In genomic region chr13:37483010-37483855, GRCm38 (mm10) we compare ENCODE assay signal across 8 mouse cellular contexts.
DNase-seq lines count a peak whose midpoint lies in the region; ATAC-seq lines count a peak whose summit lies in the region.

No protein-coding gene starts in this region.

- H3K36me3 ChIP-seq in intestine, embryonic 14.5 days (ENCODE audit: control insufficient read depth, insufficient read depth, low read length): no peaks in the 10 kb centered on the region
- H3K36me3 ChIP-seq in liver, embryonic 12.5 days: no peaks in the 10 kb centered on the region
- no peaks in the 10 kb centered on the region for H3K36me3 ChIP-seq in midbrain, embryonic 16.5 days (ENCODE audit: control insufficient read depth, insufficient read depth, low read length)

- no peaks in the 10 kb centered on the region for H3K9me3 ChIP-seq in intestine, embryonic 14.5 days (ENCODE audit: control insufficient read depth, low read length)
- H3K9me3 ChIP-seq in liver, embryonic 12.5 days (replicated peaks): no peaks in the 10 kb centered on the region
- H3K9me3 ChIP-seq in midbrain, embryonic 16.5 days (replicated peaks; ENCODE audit: control insufficient read depth, low read length, poor library complexity, severe bottlenecking): no peaks in the 10 kb centered on the region

- no peaks in the 10 kb centered on the region for H3K27me3 ChIP-seq in intestine, embryonic 14.5 days (replicated peaks; ENCODE audit: control insufficient read depth, insufficient read depth, low read length)
- H3K27me3 ChIP-seq in liver, embryonic 12.5 days (replicated peaks): no peaks in the 10 kb centered on the region
- H3K27me3 ChIP-seq in midbrain, embryonic 16.5 days (ENCODE audit: control insufficient read depth, insufficient read depth, low read depth, low read length): no peaks in the 10 kb centered on the region

- H3K4me1 ChIP-seq in intestine, embryonic 14.5 days (replicated peaks; ENCODE audit: control insufficient read depth, insufficient read depth, low read length): peaks cover 13% of the 10 kb centered on the region
- H3K4me1 ChIP-seq in liver, embryonic 12.5 days: peaks cover 7% of the 10 kb centered on the region
- peaks cover 11% of the 10 kb centered on the region for H3K4me1 ChIP-seq in midbrain, embryonic 16.5 days (ENCODE audit: control insufficient read depth, insufficient read depth, low read length)

- peak; percentile 48 to 52 for DNase-seq in layer of hippocampus, adult 8-10 months (ENCODE audit: low spot score in 2 of 2)
- DNase-seq in layer of hippocampus, adult 11-12 months (ENCODE audit: low spot score): no peak
- peak; percentile 41 to 45 for DNase-seq in cerebellum, postnatal 14 days
- DNase-seq in gastrocnemius, postnatal 36 days: peak; percentile 26 to 48
- peak; percentile 76 for DNase-seq in intestine, embryonic 14.5 days (ENCODE audit: low spot score)
- peak; percentile 54 for DNase-seq in thymus, postnatal 4 days

- ATAC-seq in intestine, embryonic 14.5 days (replicated peaks; ENCODE audit: low FRiP score, low TSS enrichment, low read depth): peak; percentile 61; the same call in 1 of the 2 replicates
- peak; percentile 42 for ATAC-seq in liver, embryonic 12.5 days
- ATAC-seq in midbrain, embryonic 16.5 days: peak; percentile 76

- peak overlapping the region; percentile 84 for H3K27ac ChIP-seq in intestine, embryonic 14.5 days (ENCODE audit: low read depth)
- peak overlapping the region; percentile 72 for H3K27ac ChIP-seq in liver, embryonic 12.5 days
- H3K27ac ChIP-seq in midbrain, embryonic 16.5 days (ENCODE audit: low read length): peak overlapping the region; percentile 71

- H3K9ac ChIP-seq in intestine, embryonic 14.5 days (ENCODE audit: low read length): peak overlapping the region; percentile 39
- no peak overlapping the region for H3K9ac ChIP-seq in liver, embryonic 12.5 days
- peak overlapping the region; percentile 65 for H3K9ac ChIP-seq in midbrain, embryonic 16.5 days (ENCODE audit: low read depth, low read length)

- H3K4me3 ChIP-seq in intestine, embryonic 14.5 days (ENCODE audit: low read depth, low read length): no peak overlapping the region
- peak overlapping the region; percentile 16 for H3K4me3 ChIP-seq in liver, embryonic 12.5 days
- peak overlapping the region; percentile 8; the same call in 1 of the 2 replicates for H3K4me3 ChIP-seq in midbrain, embryonic 16.5 days (ENCODE audit: low read depth, low read length)

- peak overlapping the region; percentile 39 for H3K4me2 ChIP-seq in intestine, embryonic 14.5 days (ENCODE audit: low read length)
- peak overlapping the region; percentile 47 for H3K4me2 ChIP-seq in liver, embryonic 12.5 days
- H3K4me2 ChIP-seq in midbrain, embryonic 16.5 days (ENCODE audit: low read length): peak overlapping the region; percentile 41

- 28% methylated on average over 19 of the region's 19 CpGs for WGBS in intestine, embryonic 14.5 days
- 18% methylated on average over 19 of the region's 19 CpGs for WGBS in liver, embryonic 12.5 days (ENCODE audit: insufficient replicate concordance)
- WGBS in midbrain, embryonic 16.5 days: 12% methylated on average over 19 of the region's 19 CpGs

- intact Hi-C loops in gastrocnemius, postnatal 36 days (cut with DNase I): no loop called here
